Mouse (Mus musculus): ENCODE results near the gene Canx.
A peak's percentile ranks its signal among the peaks of the same experiment; 100 is the strongest.
"Not testable (repeated sequence)": the region's sequence is repeated elsewhere in the genome, so short reads cannot be mapped to it uniquely, and the experiment has no call there.

Gene Canx

DNA sequence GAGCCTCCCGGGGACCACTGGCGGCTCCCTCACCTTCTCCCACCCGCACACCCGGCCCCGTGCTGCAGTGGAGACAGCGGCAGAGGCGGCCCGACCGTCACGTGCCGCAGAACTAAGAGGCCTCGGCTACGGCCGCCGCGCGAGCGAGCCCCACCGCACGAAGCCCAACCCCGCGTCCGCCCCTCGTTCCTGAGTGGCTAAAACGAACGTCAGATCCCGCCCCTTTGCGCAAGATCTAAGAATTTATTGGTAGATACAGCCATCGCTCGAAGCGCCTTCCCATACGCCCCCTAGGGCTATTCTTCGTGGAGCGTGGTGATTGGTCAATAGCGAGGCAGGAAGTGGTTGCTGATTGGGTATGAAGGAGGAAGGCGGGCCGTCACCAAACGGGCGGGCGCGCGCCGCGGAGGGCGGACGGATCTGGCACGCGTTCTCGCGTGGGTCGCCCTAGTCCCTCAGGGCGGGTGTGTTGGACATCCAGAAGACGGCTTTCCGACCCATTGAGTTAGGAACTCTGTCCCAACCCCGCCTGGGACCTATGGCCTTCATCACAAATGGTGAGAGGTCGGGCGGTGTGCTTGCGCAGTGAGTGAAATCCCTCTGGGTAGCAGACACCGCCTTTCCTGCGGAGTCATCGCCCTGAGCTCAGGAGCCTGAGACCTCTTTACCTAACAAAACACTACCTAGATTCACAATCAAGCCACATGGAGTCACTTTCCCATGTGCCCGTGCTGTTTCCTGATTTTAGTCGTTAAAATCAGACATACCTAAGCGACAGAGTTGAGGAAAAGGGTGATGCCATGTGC is at the start of gene Canx:
TSS of gene Canx (minus strand) at position 178 of the 806 bp plus-strand sequence.
- peak; percentile 99 for DNase-seq (ENCODE audit: low spot score in 2 of 2)

DNA sequence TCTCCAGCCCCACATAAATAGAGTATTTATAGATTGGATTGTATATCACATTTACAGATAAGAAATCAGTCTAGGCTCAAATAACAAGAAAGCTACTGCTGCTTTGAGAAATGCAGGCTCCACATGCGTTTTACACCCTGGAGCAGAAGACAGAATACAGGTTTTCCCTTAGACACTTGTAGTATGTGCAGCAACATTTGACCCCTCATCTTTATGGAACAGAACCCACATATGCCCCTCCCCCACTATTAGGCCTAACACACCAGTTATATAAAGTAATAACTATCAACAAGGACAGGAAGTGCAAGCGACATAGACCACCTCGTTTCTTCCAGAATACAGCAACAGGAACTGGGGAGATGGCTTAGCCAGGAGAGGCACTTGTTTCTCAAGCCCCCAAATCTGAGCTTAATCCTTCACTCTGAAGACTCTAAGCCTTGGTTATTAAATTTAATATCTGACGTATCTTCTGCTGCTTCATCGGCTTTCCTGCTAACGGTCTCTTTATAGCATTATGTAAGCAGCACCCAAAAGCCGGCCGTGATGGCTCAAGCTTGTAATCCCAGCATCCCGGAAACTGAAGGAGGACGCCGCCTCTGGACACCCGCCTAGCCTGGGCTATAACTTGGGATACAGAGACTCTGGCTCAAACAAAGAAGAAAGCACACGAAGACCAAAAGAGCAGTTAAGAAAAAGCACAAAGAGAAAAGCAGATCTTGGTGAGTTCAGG is 49.0 kb upstream of the Canx start:
- DNase-seq (ENCODE audit: low spot score in 2 of 2): no peak

GRCm38 (mm10) chr11:50373621-50374020 is 48.1 kb upstream of the Canx start:
- no peak for DNase-seq (ENCODE audit: low spot score in 2 of 2)

DNA sequence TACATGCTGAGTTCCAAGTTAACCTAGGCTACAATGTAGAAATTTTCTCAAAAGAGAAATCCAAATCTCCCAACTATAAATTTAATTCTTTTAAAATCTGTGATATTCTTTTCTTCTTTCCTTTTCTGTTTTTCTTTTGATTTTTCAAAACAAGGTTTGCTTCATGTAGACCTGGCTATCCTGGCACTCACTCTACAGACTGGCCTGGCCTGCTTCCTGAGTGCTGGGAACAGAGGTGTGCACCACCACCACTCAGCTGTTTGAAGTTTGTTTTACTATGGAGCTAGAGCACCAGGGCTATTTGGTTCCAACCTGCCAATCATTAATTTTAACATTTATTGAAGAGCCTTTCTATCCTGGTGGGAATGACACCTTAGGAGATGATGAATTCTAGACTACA is 47.6 kb upstream of the Canx start:
- DNase-seq (ENCODE audit: low spot score in 2 of 2): no peak

- DNase-seq (ENCODE audit: low spot score in 2 of 2): no peak
Observed at GRCm38 (mm10) chr11:50371911-50372310, 46.4 kb upstream of the Canx start.

DNA sequence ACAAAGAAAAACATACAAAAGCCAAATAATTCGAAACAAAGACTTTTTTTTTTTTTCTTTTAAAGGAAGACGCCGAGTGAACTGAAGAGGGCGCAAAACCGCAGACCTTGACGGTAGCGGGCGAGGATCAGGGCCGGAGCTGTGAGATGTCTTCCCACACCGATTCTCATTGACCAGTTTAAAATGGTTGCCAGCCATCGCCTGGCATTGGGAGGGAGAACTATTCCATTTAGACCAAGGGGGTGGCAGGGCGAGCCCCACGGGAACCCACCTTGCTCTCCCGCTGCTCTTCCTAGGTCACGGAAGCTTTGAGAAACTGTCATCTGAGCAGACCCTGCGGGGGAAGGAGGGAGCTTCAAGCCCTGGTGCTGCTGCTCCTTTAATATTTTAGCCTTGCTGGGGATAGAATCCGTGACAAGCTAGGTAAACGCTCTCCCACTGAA is 45.9 kb upstream of the Canx start:
- DNase-seq (ENCODE audit: low spot score in 2 of 2): peak in 1 of 2 experiments; percentile 41

DNA sequence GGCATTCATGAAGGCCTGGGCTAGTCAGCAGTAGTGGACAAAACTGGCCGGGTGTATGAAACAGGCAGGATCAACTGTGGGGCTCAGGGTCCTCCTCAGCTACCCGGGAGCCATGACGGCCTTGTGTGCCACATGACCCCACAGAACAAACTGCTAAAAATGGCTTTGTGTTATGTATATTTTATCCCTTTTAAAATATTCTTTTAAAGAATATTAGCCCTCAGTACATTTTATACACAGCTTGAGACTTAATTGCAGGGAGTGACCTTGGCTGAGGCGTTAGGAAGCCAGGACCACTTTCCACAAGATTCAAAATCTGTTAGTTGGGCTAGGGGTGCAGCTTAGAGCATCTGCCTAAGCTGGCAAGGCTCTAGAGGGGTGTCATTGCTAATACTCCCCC is 45.5 kb upstream of the Canx start:
- no peak for DNase-seq (ENCODE audit: low spot score in 2 of 2)

DNA sequence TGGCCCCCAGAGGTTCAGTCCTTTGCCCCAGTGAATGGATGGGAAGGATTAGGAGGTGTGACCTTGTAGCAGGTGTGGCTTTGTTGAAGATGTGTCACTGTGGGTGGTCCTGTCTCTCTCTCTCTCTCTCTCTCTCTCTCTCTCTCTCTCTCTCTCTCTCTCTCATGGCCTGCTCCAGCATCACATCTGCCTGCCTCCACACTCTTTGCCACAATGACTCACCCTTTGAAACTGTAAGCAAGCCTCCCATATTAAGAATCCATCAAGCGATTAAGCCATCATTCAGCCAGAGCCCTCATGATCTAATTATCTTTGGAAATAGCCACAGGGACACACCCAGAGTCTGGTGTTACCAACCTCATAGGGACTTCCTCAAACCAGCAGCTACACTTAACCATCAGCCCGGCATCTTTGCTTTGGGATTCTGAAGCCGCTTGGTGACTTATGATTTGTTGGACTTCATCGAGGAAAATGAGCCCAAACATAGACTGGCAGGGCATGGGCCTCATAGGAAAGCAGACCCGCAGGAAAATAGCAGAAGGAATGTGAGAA is 44.0 kb upstream of the Canx start:
- no peak for DNase-seq (ENCODE audit: low spot score in 2 of 2)

DNA sequence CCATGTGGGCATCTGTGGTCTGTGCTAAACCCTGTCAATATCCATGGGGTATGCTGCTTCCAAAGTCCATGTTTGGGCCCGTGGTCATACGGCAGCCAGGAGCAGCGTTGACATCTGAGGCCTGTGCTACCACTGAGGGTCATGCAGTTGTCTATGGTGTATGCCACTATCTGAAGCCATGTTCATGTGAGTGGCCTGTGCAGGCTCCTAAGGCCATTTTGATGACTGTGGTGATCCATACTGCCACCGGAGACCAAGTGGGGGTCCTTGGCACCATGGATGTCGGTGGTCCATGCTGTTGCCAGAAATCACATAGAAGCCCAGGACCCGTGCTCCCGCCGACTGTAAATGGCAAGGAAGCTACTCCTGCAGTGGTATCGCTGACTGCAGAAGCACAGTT is 42.1 kb upstream of the Canx start:
- no peak for DNase-seq (ENCODE audit: low spot score in 2 of 2)

DNA sequence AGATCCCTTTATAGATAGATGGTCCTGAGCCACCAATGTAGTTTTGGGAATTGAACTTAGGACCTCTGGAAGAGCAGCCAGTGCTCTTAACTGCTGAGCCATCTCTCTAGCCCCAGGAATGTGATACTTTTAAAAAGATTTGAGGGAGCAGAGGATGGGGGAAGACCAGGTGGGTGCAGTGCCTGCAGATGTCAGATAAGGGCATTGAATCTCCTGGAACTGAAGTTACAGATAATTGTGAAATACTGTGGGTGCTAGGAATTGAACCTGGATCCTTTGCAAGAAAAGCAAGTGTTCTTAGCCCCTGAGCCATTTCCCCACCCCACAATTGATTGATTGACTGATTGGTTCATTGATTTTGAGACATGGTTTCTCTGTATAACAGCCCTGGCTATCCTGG is 39.8 kb upstream of the Canx start:
- DNase-seq (ENCODE audit: low spot score in 2 of 2): no peak

GRCm38 (mm10) chr11:50364548-50364947 is 39.1 kb upstream of the Canx start:
- DNase-seq (ENCODE audit: low spot score in 2 of 2): peak in 1 of 2 experiments; percentile 72

- DNase-seq (ENCODE audit: low spot score in 2 of 2): not testable (repeated sequence)
Observed at GRCm38 (mm10) chr11:50361282-50361681, 35.8 kb upstream of the Canx start.

GRCm38 (mm10) chr11:50358950-50359861 is 33.7 kb upstream of the Canx start:
- DNase-seq (ENCODE audit: low spot score in 2 of 2): peak; percentile 53 to 55

DNA sequence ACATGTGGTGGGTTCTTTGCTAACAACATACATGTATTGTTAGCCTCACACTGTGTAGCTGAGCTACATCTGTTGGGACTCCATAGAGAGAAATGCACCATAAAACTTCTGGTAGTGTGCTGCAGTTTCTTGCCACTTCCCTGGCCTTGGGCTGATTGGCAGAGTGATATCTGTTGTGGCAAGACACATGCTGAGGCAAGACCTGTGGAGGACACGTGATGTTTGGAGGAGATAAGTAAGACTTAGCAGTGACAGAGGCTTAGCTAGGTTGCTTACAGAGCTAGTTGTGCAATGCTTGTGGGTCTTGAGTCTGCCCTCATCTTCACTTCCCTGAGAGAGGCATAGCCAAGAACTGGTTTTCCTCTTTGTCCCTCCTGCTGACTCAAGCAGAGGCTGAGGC is 29.9 kb upstream of the Canx start:
- DNase-seq (ENCODE audit: low spot score in 2 of 2): no peak

DNA sequence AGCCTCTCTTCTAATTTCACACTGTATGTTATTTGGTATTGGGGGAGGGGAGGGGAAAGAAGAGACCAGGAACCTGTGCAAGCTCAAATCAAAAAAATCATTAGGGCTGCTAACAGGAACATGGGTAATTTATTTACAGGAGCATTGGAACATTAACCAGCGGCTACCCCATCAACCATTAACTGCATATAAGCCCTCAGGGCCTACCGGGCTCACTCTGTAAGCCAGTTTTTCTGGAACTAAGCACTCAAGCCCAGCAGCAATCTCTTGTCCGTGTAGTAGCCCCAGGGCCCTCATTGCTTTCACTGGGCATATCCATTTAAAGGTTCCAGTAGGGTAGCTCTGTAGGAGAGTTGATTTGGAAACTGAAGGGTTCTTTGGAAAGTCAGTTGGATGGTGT is 29.4 kb upstream of the Canx start:
- no peak for DNase-seq (ENCODE audit: low spot score in 2 of 2)

GRCm38 (mm10) chr11:50354162-50354561 is 28.7 kb upstream of the Canx start, which contains the start of gene Cby3:
Gene Cby3 (plus strand): TSS chr11:50354462.
- no peak for DNase-seq (ENCODE audit: low spot score in 2 of 2)

DNA sequence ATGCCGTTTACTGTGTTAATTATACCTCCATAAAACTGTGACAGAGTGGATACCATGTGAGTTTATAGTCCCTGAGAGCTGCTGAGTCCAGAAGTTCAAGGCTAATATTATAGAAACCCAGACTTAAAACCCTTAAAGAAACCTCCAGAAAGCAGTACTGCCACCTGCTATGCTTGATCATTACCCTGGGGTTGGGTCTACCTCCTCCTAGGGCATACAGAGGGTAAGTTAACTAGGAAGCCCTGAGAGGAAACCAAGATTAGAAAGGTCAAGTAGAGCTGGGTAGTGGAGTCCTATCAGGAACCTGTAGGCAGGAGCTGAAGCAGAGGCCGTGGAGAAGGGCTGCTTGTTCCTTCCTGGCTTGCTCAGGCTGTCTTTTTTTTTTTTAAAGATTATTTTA is 26.7 kb upstream of the Canx start:
- no peak for DNase-seq (ENCODE audit: low spot score in 2 of 2)

DNA sequence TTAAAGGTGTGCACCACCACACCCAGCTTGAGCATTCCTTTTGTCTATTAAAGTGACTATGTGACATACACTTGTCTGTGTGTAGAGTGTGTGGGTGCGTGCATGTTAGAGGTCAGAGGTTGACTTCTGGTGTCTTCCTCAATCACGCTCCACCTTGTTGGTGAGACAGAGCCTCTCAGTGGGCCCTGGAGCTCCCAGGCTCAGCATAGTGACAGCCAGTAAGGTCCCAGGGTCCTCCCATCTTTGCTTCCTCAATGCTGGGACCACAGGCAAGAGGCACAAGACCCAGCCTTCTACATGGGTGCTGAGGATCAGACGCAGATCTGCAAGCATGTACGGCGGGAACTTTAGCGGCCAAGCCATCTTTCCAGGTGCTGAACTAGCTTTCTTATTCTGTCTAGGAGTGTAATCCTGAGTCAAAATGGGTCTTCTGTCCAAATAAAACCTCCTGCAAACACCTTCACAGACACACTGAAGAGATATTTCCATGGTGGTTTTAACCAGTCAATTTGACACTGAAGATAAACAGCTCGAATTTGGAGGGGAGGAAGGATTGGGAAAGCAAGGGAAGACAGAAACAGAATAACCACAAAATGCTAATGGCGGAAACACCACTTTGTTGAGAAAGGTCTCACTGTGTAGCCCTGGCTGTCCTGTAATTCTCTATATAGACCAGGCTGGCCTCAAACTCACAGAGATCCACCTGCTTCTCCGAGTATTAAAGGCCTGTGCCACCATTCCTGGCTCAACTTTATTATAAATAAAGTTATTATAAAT is 21.0 kb upstream of the Canx start:
- DNase-seq (ENCODE audit: low spot score in 2 of 2): no peak

GRCm38 (mm10) chr11:50345486-50345885 is 20.0 kb upstream of the Canx start:
- DNase-seq (ENCODE audit: low spot score in 2 of 2): no peak

- no peak for DNase-seq (ENCODE audit: low spot score in 2 of 2)
Observed at GRCm38 (mm10) chr11:50336891-50337290, 11.4 kb upstream of the Canx start.

- no peak for DNase-seq (ENCODE audit: low spot score in 2 of 2)
Observed at GRCm38 (mm10) chr11:50336126-50336525, 10.7 kb upstream of the Canx start.
